Mouse (Mus musculus) forebrain, embryonic 11.5 days (tissue): ENCODE results near the gene Proca1. TPM values are rescaled to one million over a fixed set of nuclear protein-coding genes. Genes with fewer than 3 reads are reported as not detected.

Experiments
- ATAC-seq: fragments of 200-750 bp; cut with Nextera tagmentation; replicated peaks from 2 replicates; pipeline ENCODE4 v1.8.0; 2017; ENCODE audit warnings: moderate TSS enrichment; ENCODE audit not compliant: low FRiP score
- DNase-seq: peaks from one replicate; pipeline ENCODE4 v3.0.0-alpha.2; 2017; ENCODE audit warnings: low spot score
- H3K27ac ChIP-seq: fragments of 300-500 bp; sonication (generic); 2 replicates; pipeline ENCODE4 v1.5.1; 2014; ENCODE audit warnings: low read depth, low read length
- H3K27me3 ChIP-seq: fragments of 300-500 bp; sonication (generic); 2 replicates; pipeline ENCODE4 v1.6.1; 2014; ENCODE audit warnings: mild to moderate bottlenecking, low read length, mixed read lengths; ENCODE audit not compliant: control insufficient read depth, insufficient read depth
- H3K36me3 ChIP-seq: fragments of 300-500 bp; sonication (generic); 2 replicates; pipeline ENCODE4 v1.6.1; 2014; ENCODE audit warnings: mild to moderate bottlenecking, low read length, moderate library complexity, mixed read lengths; ENCODE audit not compliant: control insufficient read depth, insufficient read depth
- H3K4me1 ChIP-seq: fragments of 300-500 bp; sonication (generic); replicated peaks from 2 replicates; pipeline ENCODE4 v1.6.1; 2014; ENCODE audit warnings: low read length, mixed read lengths; ENCODE audit not compliant: control insufficient read depth, insufficient read depth
- H3K4me2 ChIP-seq: fragments of 300-500 bp; sonication (generic); 2 replicates; pipeline ENCODE4 v1.6.1; 2014; ENCODE audit warnings: low read depth, mild to moderate bottlenecking, low read length, moderate library complexity, mixed read lengths; ENCODE audit not compliant: severe bottlenecking
- H3K4me3 ChIP-seq: fragments of 300-500 bp; sonication (generic); 2 replicates; pipeline ENCODE4 v1.5.1; 2014; ENCODE audit warnings: low read depth, low read length
- H3K9ac ChIP-seq: fragments of 300-500 bp; sonication (generic); 2 replicates; pipeline ENCODE4 v1.6.1; 2014; ENCODE audit warnings: low read length
- H3K9me3 ChIP-seq: fragments of 300-500 bp; sonication (generic); 2 replicates; pipeline ENCODE4 v1.6.1; 2016; ENCODE audit warnings: low read length, mixed read lengths; ENCODE audit not compliant: control insufficient read depth
- WGBS: fragments of 180-500 bp; shearing (Covaris S2); extraction: QIAGEN DNeasy Blood & Tissue Kit; methylation state at CpG from one replicate; pipeline ENCODE4 v1.1.7; 2014; 5-methylcytosine and 5-hydroxymethylcytosine counted together
- polyA plus RNA-seq: library from polyadenylated mRNA; unstranded; fragments of >200 nt; fragmentation: Nextera tagmentation; extraction: Ambion mirVana; gene quantifications from 2 replicates; pipeline ENCODE4 v1.2.1, GENCODE M21; 2014

Gene Proca1
- polyA plus RNA-seq, 1 experiment from 2014 or later = 1.6 TPM

DNA sequence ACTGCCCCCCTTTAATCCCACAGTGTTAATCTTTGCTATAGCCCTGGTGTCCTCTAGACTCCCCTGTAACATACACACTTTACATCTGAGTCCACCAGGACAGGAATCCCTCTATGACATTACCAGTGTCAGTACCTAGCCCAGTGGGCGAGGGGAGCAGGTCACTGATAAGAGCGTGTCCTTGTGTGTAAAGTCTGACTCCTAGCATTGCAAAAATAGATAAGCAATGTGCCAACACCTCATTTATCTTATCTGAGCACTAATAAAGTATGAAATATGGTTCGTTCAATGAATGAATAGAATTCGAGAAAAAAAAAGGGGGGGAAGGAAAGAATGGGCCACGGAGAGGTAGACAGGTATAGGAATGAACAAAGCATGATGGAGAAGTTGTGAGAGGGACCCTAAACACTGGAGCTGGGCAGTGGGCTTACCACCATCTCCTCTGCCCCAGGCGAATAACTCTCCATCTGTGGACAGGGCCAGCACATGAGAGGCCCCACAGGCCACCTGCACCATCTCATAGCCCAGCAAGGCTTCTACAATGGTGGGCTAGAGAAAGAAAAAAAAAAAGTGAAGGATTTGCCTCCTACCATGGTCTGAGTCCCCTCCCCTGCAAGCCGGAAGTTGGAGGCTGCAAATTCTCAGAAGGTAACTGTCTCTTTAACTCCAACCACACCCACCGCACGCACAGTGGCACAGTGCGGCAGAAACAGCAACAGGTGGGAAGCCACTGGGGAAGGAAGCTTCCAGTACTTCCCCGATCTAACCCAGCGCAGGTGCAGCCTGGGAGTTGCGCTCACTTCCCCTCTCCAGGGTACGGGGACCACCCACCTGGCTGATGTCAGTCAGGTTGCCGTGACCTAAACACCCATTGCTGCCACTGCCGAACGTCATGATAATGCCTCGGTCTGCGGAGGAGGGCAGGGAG, 24.4 kb upstream of the Proca1 start:
- no peak for DNase-seq
- Histone ChIP-seq H3K9me3 (no peaks in the 10 kb centered on the region), H3K27ac (no peak overlapping the region), H3K36me3 (no peaks in the 10 kb centered on the region), H3K9ac (no peak overlapping the region), H3K4me1 (peaks cover 8% of the 10 kb centered on the region), H3K27me3 (0 out of 2 replicates have a peak, but pooled peaks cover 2% of the 10 kb centered on the region), H3K4me3 (no peak overlapping the region), H3K4me2 (no peak overlapping the region)
- no peak for ATAC-seq
- 61% methylated on average over 19 of the region's 19 CpGs for WGBS

DNA sequence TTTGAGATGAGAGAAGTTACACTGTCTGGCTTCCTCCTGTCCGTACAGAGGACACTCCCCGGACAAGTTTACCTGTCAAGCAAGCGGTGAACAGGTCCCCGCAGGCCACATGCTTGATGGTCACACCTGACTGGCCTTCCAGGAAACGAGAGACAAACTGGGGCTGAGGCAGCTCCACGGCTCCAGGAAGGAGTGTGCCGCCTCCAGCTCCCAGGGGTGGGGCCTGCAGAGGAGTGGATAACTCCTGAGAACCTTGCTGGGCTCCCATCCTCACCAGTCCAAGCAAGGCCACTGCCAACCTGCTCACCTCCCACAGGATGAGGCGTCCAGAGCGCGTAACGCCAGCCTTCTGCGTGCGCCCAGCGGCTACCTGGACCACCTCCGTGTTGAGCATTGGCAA, 22.9 kb upstream of the Proca1 start:
- H3K4me3 ChIP-seq = no peak overlapping the region
- ATAC-seq (no peak), DNase-seq (no peak)
- no peak overlapping the region for H3K4me2 ChIP-seq
- 95% methylated on average over 15 of the region's 15 CpGs for WGBS
- 0 out of 2 replicates have a peak, but pooled peaks cover 2% of the 10 kb centered on the region for H3K27me3 ChIP-seq
- H3K4me1 ChIP-seq = peaks cover 8% of the 10 kb centered on the region
- no peak overlapping the region for H3K27ac ChIP-seq
- H3K36me3 ChIP-seq = no peaks in the 10 kb centered on the region
- no peak overlapping the region for H3K9ac ChIP-seq
- no peaks in the 10 kb centered on the region for H3K9me3 ChIP-seq

DNA sequence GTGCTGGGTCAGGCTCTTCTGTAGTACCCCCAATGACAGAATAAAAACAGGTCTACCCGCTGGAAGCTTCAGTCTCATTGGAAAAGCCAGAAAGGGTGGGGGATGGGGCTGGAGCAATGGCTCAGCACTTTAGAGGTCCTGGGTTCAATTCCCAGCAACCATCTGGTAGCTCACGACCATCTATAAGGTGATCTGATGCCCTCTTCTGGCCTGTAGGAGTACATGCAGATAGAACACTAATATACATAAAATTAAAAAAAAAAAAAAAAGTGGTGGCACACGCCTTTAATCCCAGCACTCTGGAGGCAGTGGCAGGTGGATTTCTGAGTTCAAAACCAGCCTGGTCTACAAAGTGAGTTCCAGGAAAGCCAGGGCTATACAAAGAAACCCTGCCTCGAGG, 21.9 kb upstream of the Proca1 start:
- no peak overlapping the region for H3K9ac ChIP-seq
- no peaks in the 10 kb centered on the region for H3K27me3 ChIP-seq
- 75% methylated on average over 4 of the region's 4 CpGs for WGBS

DNA sequence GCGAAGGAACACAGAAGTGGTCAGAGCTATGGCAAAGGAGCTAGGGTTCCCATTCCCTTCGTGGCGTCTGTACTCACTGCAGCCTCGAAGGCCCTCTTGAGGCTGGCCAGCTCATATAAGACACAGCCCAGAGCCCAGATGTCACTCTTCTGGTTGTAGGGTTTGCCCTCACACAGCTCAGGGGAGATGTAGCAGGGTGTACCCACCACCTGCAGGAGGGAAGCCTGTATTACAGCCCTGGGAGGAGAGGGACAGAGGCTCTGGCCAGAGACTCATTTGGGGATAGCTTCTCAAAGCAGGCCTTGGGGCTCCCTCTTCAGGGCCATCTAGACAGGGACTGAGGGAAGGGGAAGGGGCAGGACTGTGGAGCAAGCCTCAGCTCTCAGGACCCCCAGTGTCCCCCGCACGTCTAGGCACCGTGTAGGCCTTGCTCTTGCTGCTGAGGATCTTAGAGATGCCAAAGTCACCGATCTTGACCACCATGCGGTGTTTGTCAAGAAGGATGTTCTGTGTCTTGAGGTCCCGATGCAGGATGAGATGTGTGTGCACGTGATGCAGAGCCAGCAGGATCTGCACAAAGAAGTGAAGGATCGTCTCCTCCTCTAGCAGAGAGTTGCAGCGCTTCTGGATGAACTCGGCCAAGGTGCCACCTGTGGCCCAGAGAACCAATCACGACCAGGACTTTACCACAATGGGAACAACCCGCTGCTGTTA, 21.0 kb upstream of the Proca1 start:
- DNase-seq (no peak), ATAC-seq (no peak)
- WGBS = 82% methylated on average over 16 of the region's 16 CpGs
- Histone ChIP-seq H3K36me3 (no peaks in the 10 kb centered on the region), H3K4me1 (peaks cover 4% of the 10 kb centered on the region; the same call in 1 of the 2 replicates), H3K9me3 (no peaks in the 10 kb centered on the region), H3K27ac (no peak overlapping the region), H3K9ac (no peak overlapping the region), H3K4me3 (no peak overlapping the region), H3K4me2 (no peak overlapping the region), H3K27me3 (no peaks in the 10 kb centered on the region)

More for the DNA sequence above, 21.9 kb upstream of the Proca1 start:
- H3K36me3 ChIP-seq = no peaks in the 10 kb centered on the region
- no peak overlapping the region for H3K4me2 ChIP-seq
- H3K4me3 ChIP-seq = no peak overlapping the region
- DNase-seq = no peak
- H3K9me3 ChIP-seq = no peaks in the 10 kb centered on the region
- no peak overlapping the region for H3K27ac ChIP-seq
- ATAC-seq = no peak
- no peaks in the 10 kb centered on the region for H3K4me1 ChIP-seq

DNA sequence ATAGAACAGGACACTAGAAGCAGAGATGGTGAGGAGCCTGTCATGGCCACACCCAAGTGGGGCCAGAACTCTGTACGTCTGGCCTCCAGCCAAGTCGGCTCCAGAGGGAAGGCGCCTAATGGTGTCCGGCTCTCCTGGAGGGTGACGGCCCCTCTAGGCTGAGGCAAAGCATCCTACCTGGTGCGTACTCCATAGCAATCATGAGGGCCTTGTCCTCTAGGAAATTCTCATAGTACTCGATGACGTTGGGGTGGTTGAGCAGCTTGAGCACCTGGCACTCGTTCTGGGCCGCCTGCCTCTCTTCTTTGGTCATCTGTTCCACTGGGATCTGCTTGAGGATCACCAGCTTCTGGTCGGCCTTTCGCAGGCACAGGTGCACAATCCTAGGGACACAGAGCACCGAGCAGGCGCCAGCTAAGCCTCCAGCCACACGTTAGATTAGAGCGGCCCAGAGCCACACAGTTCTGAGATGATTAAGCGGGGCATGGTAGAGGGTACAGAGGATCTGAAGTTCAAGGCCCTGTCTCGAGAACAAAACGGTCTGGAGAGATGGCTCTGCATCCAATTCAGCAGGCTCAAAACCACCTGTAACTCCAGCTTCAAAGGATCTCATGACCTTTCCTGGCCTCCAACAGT, 20.3 kb upstream of the Proca1 start:
- H3K36me3 ChIP-seq = no peaks in the 10 kb centered on the region
- H3K27me3 ChIP-seq = no peaks in the 10 kb centered on the region
- no peaks in the 10 kb centered on the region for H3K9me3 ChIP-seq
- ATAC-seq (no peak), DNase-seq (no peak)
- 86% methylated on average over 19 of the region's 19 CpGs for WGBS
- H3K4me2 ChIP-seq = no peak overlapping the region
- peaks cover 9% of the 10 kb centered on the region; the same call in 1 of the 2 replicates for H3K4me1 ChIP-seq
- no peak overlapping the region for H3K27ac ChIP-seq
- no peak overlapping the region for H3K9ac ChIP-seq
- no peak overlapping the region for H3K4me3 ChIP-seq

DNA sequence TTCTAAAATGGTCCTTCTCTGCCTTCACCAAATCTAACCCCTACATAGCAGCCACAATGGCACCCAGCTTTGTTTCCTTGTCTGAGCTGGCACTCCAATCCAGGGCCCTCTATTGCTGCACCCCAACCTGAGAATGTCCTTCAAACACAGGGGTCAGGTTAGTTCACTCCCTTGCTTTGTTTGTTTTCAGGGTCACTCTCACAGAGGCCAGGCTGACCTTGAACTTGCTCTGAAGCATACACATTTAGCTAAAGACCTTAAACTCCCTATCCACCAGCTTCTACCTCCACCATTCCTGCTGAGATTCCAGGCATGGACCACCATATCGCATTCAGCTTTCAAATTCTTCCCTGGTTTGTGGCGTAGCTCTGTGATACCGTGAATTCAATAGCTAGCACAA, 18.7 kb upstream of the Proca1 start:
- 90% methylated on average over 3 of the region's 3 CpGs for WGBS
- Histone ChIP-seq H3K27me3 (no peaks in the 10 kb centered on the region), H3K4me1 (peaks cover 17% of the 10 kb centered on the region), H3K9ac (peak overlapping the region; percentile 3; the same call in 1 of the 2 replicates), H3K4me2 (no peak overlapping the region), H3K4me3 (no peak overlapping the region), H3K9me3 (no peaks in the 10 kb centered on the region), H3K27ac (no peak overlapping the region), H3K36me3 (no peaks in the 10 kb centered on the region)
- DNase-seq (no peak), ATAC-seq (no peak)

DNA sequence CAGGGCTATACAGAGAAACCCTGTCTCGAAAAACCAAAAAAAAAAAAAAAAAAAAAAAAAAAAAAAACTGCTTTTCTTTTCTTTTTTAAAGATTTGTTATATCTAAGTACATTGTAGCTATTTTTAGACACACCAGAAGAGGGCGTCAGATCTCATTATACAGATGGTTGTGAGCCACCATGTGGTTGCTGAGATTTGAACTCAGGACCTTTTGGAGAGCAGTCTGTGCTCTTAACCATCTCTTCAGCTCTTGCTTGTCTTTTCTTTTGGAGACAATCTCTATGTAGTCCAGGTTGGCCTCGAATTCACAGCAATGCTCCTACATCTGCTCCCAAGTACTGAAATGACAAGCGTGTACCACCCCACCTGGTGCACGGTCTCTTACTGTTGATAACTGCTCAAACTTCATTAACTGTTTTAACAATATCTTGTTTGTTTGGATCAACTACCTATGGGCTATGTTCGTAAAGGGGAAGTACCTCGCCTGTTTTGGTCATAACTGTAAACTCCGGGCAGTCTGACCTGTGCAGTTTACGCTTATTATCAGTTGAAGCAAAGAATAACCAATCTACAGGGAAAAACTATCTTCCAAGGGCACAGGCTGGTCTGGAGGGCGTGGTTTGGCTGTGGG, 17.3 kb upstream of the Proca1 start:
- peak overlapping the region; percentile 93; the same call in 1 of the 2 replicates for H3K4me2 ChIP-seq
- peak overlapping the region; percentile 50; the same call in 1 of the 2 replicates for H3K9ac ChIP-seq
- H3K4me1 ChIP-seq = peaks cover 22% of the 10 kb centered on the region
- peaks cover 4% of the 10 kb centered on the region; the same call in 1 of the 2 replicates for H3K36me3 ChIP-seq
- no peak for DNase-seq
- H3K27me3 ChIP-seq = no peaks in the 10 kb centered on the region
- 7% methylated on average over 9 of the region's 10 CpGs for WGBS
- H3K27ac ChIP-seq = peak overlapping the region; percentile 26; the same call in 1 of the 2 replicates
- no peak; the same call in 1 of the 2 replicates for ATAC-seq
- peak overlapping the region; percentile 54 for H3K4me3 ChIP-seq
- H3K9me3 ChIP-seq = no peaks in the 10 kb centered on the region

DNA sequence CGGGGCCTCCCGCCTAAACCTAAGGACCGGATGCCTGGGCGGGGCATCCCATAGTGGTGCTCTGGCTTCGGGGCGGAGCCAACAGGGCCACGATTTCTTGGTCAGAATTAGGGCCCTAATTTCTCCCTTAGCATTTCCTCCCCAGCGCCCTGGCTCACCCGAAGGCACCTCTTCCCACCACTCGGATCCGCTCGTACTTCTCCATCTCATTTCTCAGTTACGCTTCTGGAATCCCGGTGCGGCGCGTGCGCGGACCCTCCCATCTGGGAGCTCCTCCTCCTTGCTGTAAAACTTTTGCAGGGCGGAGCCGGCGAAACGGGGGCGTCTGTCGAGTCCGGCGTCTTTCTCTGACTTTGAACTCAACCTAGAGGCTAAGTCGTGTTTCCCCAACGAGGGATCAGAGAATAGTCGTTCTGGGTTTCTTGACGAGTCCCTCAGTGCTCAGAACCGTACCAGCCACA, 16.8 kb upstream of the Proca1 start, which contains the start of the genes Nek8 and Tlcd1:
TSS of gene Nek8 (minus strand) at position 274 of the 461 bp plus-strand sequence.
TSS of gene Tlcd1 (plus strand) at position 310 of the 461 bp plus-strand sequence.
- under 1% methylated on average over 32 of the region's 32 CpGs for WGBS
- peak; percentile 93 for DNase-seq
- peaks cover 22% of the 10 kb centered on the region for H3K4me1 ChIP-seq

More for the DNA sequence above, 16.8 kb upstream of the Proca1 start, which contains the start of the genes Nek8 and Tlcd1:
- H3K9ac ChIP-seq = peak within 1 kb of the TSS; percentile 50
- H3K27ac ChIP-seq = peak within 1 kb of the TSS; percentile 26; the same call in 1 of the 2 replicates
- H3K9me3 ChIP-seq = no peaks in the 10 kb centered on the region
- peak within 1 kb of the TSS; percentile 54 for H3K4me3 ChIP-seq
- H3K27me3 ChIP-seq = no peaks in the 10 kb centered on the region
- H3K36me3 ChIP-seq = peaks cover 4% of the 10 kb centered on the region; the same call in 1 of the 2 replicates
- peak within 1 kb of the TSS; percentile 93 for H3K4me2 ChIP-seq
- ATAC-seq = peak; percentile 68; the same call in 1 of the 2 replicates
